Mouse (Mus musculus): ENCODE measurements at regions not wholly inside any gene's neighbourhood (a gene's known extent, or its start where the extent isn't known, plus 50 kb on each side); places are given as distances from the start of the nearest gene placed in this dataset.

- no peak for TF ChIP-seq TAL1 (IDR thresholded peaks at IDR 0.05; ENCODE audit: low read length)
- no peak for TF ChIP-seq GATA1 (IDR thresholded peaks at IDR 0.05; ENCODE audit: low read length)
Observed at GRCm38 (mm10) chr7:117759506-117759905, 356.5 kb downstream of the Rps15a start.
